Mouse (Mus musculus): ENCODE data around the gene Hs6st3. TPM values are rescaled to one million over a fixed set of nuclear protein-coding genes. Genes with fewer than 3 reads are reported as not detected.

Hs6st3 gene
- polyA plus RNA-seq, 1 experiment from 2014 or later: 0.26 TPM

GRCm38 (mm10) chr14:119918281-119919034 lies 780.3 kb downstream of the Hs6st3 start:
- H3K4me3 ChIP-seq: no peak overlapping the region
- ATAC-seq (ENCODE audit: insufficient number of reproducible peaks, low FRiP score): no peak
- no peak overlapping the region for H3K9ac ChIP-seq
- no peaks in the 10 kb centered on the region for H3K27me3 ChIP-seq (replicated peaks)
- H3K4me2 ChIP-seq: no peak overlapping the region
- no peak overlapping the region for H3K27ac ChIP-seq (ENCODE audit: poor library complexity, severe bottlenecking)
- no peaks in the 10 kb centered on the region for H3K4me1 ChIP-seq (replicated peaks)
- H3K36me3 ChIP-seq: no peaks in the 10 kb centered on the region
- 71% methylated on average over 6 of the region's 6 CpGs for WGBS
- H3K9me3 ChIP-seq (replicated peaks): no peaks in the 10 kb centered on the region

GRCm38 (mm10) chr14:119919177-119919576 lies 781.0 kb downstream of the Hs6st3 start:
- ATAC-seq (ENCODE audit: insufficient number of reproducible peaks, low FRiP score): no peak
- no peaks in the 10 kb centered on the region for H3K9me3 ChIP-seq (replicated peaks)
- H3K27ac ChIP-seq (ENCODE audit: poor library complexity, severe bottlenecking): no peak overlapping the region
- no peaks in the 10 kb centered on the region for H3K27me3 ChIP-seq (replicated peaks)
- no peak overlapping the region for H3K9ac ChIP-seq
- 88% methylated on average over 1 of the region's 1 CpGs for WGBS
- no peaks in the 10 kb centered on the region for H3K36me3 ChIP-seq
- H3K4me3 ChIP-seq: no peak overlapping the region
- H3K4me1 ChIP-seq (replicated peaks): no peaks in the 10 kb centered on the region
- H3K4me2 ChIP-seq: no peak overlapping the region

Other genes with a start within 250 kb of the Hs6st3 start
- 9.3 and 10.1 TPM in 2 replicates for gene Dzip1, start 212.9 kb upstream of the Hs6st3 start, polyA plus RNA-seq (2016; fragmentation: Nextera tagmentation; extraction: Ambion mirVana)
- 32.7 and 33.1 TPM in 2 replicates for gene Dnajc3, start 200.4 kb upstream of the Hs6st3 start, polyA plus RNA-seq (2016; fragmentation: Nextera tagmentation; extraction: Ambion mirVana)
- gene Uggt2, start 38.9 kb upstream of the Hs6st3 start, polyA plus RNA-seq (2016; fragmentation: Nextera tagmentation; extraction: Ambion mirVana): 11.3 and 12.7 TPM in 2 replicates